Mouse (Mus musculus) hindbrain, embryonic 16.5 days (tissue): ENCODE measurements around the gene Cacna2d2. TPM values are rescaled to one million over a fixed set of nuclear protein-coding genes. Genes with fewer than 3 reads are reported as not detected.

Source experiments
- ATAC-seq: fragments of 200-750 bp; cut with Nextera tagmentation; 2 replicates; pipeline ENCODE4 v1.8.0; 2017; ENCODE audit warnings: moderate TSS enrichment, moderate library complexity
- H3K27ac ChIP-seq: fragments of 300-500 bp; sonication (generic); 2 replicates; pipeline ENCODE4 v1.5.1; 2014; ENCODE audit warnings: low read depth, mild to moderate bottlenecking, control low read depth, low read length, moderate library complexity
- H3K27me3 ChIP-seq: fragments of 300-500 bp; sonication (generic); replicated peaks from 2 replicates; pipeline ENCODE4 v1.6.1; 2014; ENCODE audit warnings: low read length; ENCODE audit not compliant: control insufficient read depth, insufficient read depth
- H3K36me3 ChIP-seq: fragments of 300-500 bp; sonication (generic); 2 replicates; pipeline ENCODE4 v1.6.1; 2014; ENCODE audit warnings: mild to moderate bottlenecking, low read length, moderate library complexity, mixed read lengths; ENCODE audit not compliant: control insufficient read depth, insufficient read depth
- H3K4me1 ChIP-seq: fragments of 300-500 bp; sonication (generic); 2 replicates; pipeline ENCODE4 v1.6.1; 2014; ENCODE audit warnings: low read depth, low read length; ENCODE audit not compliant: control insufficient read depth, insufficient read depth
- H3K4me2 ChIP-seq: fragments of 300-500 bp; sonication (generic); 2 replicates; pipeline ENCODE4 v1.6.1; 2014; ENCODE audit warnings: mild to moderate bottlenecking, low read length, control low read depth, moderate library complexity
- H3K4me3 ChIP-seq: fragments of 300-500 bp; sonication (generic); 2 replicates; pipeline ENCODE4 v1.5.1; 2014; ENCODE audit warnings: mild to moderate bottlenecking, low read length, control low read depth, moderate library complexity
- H3K9ac ChIP-seq: fragments of 300-500 bp; sonication (generic); 2 replicates; pipeline ENCODE4 v1.6.1; 2014; ENCODE audit warnings: low read depth, mild to moderate bottlenecking, control low read depth, low read length, moderate library complexity
- H3K9me3 ChIP-seq: fragments of 300-500 bp; sonication (generic); 2 replicates; pipeline ENCODE4 v1.6.1; 2014; ENCODE audit warnings: mild to moderate bottlenecking, low read length, moderate library complexity; ENCODE audit not compliant: control insufficient read depth
- WGBS: fragments of 180-500 bp; shearing (Covaris S2); extraction: QIAGEN DNeasy Blood & Tissue Kit; methylation state at CpG from one replicate; pipeline ENCODE4 v1.1.7; 2014; 5-methylcytosine and 5-hydroxymethylcytosine counted together
- polyA plus RNA-seq: library from polyadenylated mRNA; unstranded; fragments of >200 nt; fragmentation: Nextera tagmentation; extraction: Ambion mirVana; gene quantifications from 2 replicates; pipeline ENCODE4 v1.2.1, GENCODE M21; 2015

The Cacna2d2 gene
- polyA plus RNA-seq, 1 experiment from 2014 or later: 8.1 TPM

DNA sequence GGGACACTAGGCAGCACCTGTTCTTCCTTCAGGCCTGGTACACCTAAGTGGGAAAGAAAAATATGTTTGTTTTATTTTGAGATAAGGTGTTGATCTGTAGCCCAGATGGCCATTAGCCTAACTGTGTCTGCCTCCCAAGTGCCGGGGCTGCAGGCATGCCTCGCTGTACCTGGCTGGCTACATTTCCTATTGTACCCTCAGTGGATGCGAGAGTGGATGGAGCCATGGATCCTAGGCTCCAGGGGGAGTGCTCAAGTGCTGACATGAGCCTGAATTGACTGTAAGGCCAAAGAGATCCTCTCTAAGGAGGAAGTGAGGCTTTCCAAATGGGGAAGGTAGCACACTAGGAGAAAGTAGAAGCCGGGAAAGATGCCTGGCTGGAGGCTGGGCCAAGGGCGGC, 148.5 kb downstream of the Cacna2d2 start:
- 81% methylated on average over 5 of the region's 5 CpGs for WGBS
- Histone ChIP-seq H3K27ac (no peak overlapping the region), H3K36me3 (peaks cover 12% of the 10 kb centered on the region), H3K9ac (no peak overlapping the region), H3K4me1 (peaks cover 28% of the 10 kb centered on the region), H3K27me3 (peaks cover 23% of the 10 kb centered on the region), H3K4me2 (no peak overlapping the region), H3K4me3 (no peak overlapping the region), H3K9me3 (no peaks in the 10 kb centered on the region)
- ATAC-seq: no peak

DNA sequence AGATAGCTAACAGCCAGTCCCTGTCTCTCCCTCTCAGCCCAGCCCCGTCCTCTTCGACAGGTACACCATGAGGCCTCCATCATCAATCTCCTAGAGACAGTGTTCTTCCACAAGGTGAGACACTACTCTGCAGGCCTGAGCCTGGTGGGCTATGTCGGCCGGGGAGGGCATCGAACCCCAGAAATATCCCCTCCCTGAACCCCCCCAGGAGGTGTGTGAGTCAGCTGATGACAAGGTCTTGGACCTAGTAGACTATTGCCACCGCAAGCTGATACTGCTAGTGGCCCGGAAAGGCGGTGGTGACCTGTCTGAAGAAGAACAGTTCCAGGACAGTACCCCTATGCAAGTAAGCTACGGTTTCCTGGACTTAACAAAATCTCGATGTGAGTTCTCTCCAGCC, 149.4 kb downstream of the Cacna2d2 start:
- Histone ChIP-seq H3K4me3 (no peak overlapping the region), H3K27ac (no peak overlapping the region), H3K36me3 (peaks cover 12% of the 10 kb centered on the region), H3K4me1 (peaks cover 31% of the 10 kb centered on the region), H3K9ac (no peak overlapping the region), H3K27me3 (peaks cover 24% of the 10 kb centered on the region), H3K4me2 (no peak overlapping the region), H3K9me3 (no peaks in the 10 kb centered on the region)
- ATAC-seq: no peak
- 91% methylated on average over 10 of the region's 10 CpGs for WGBS

DNA sequence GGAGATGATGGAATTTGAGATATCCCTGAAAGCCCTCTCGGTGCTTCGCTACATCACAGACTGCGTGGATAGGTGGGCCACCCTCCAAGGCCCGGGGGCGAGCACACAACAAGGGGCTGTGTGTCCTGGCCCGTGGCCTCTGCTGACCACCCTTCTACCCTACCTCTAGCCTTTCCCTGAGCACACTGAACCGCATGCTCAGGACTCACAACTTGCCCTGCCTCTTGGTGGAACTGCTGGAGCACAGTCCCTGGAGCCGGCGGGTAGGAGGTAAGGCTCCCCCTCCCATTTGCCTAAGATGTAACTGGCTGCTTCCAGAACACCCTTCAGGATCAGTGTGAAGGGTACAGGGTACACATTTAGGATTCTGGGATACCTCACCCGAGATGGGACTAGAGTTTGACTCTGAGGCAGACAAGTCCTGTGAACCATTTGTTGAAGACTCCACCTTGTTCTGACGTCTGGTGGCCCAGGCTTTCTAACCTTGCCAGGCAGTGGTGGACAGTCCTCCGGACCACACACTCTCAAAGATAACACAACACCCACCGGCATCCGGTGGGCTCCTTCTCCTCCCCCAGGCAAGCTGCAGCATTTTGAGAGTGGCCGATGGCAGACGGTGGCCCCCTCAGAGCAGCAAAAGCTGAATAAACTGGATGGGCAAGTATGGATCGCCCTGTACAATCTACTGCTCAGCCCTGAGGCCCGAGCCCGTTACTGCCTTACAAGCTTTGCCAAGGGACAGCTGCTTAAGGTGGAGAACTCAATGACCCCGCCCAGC, 150.1 kb downstream of the Cacna2d2 start:
- ATAC-seq: no peak
- Histone ChIP-seq H3K4me3 (no peak overlapping the region), H3K36me3 (peaks cover 5% of the 10 kb centered on the region), H3K27me3 (peaks cover 24% of the 10 kb centered on the region), H3K9ac (no peak overlapping the region), H3K4me1 (peaks cover 32% of the 10 kb centered on the region), H3K27ac (no peak overlapping the region), H3K4me2 (no peak overlapping the region), H3K9me3 (no peaks in the 10 kb centered on the region)
- WGBS: 85% methylated on average over 20 of the region's 20 CpGs

DNA sequence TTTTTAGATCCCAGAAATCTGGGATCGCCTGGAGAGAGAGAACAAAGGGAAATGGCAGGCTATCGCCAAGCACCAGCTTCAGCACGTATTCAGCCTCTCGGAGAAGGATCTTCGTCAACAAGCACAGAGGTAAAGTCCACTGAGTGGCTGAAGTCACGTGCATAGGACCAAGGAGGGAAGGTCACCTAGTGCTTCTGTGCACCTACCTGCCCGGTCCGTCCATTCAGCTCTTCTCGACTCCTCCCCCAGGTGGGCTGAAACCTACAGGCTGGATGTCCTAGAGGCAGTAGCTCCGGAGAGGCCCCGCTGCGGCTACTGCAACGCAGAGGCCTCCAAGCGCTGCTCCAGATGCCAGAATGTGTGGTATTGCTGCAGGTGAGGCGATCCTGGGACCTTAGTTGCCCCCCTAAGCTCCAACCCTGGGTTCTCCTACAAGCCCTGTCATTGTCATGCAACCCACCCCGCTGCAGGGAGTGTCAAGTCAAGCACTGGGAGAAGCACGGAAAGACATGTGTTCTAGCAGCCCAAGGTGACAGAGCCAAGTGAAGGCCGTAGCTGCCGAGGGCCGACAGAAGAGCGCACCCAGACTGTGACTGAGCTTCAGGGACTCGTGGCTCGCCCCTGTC, 151.2 kb downstream of the Cacna2d2 start:
- Histone ChIP-seq H3K4me2 (peak overlapping the region; percentile 73), H3K36me3 (no peaks in the 10 kb centered on the region), H3K4me1 (peaks cover 31% of the 10 kb centered on the region), H3K9ac (no peak overlapping the region), H3K27me3 (peaks cover 24% of the 10 kb centered on the region), H3K27ac (no peak overlapping the region), H3K9me3 (no peaks in the 10 kb centered on the region), H3K4me3 (peak overlapping the region; percentile 43; the same call in 1 of the 2 replicates)
- no peak for ATAC-seq
- WGBS: 33% methylated on average over 23 of the region's 23 CpGs

- peak within 1 kb of the TSS; percentile 68 for H3K9ac ChIP-seq
- H3K4me2 ChIP-seq: peak within 1 kb of the TSS; percentile 73
- H3K4me3 ChIP-seq: peak within 1 kb of the TSS; percentile 43
- H3K9me3 ChIP-seq: no peaks in the 10 kb centered on the region
- 3% methylated on average over 57 of the region's 63 CpGs for WGBS
- peak within 1 kb of the TSS; percentile 14; the same call in 1 of the 2 replicates for H3K27ac ChIP-seq
- no peaks in the 10 kb centered on the region for H3K36me3 ChIP-seq
- peaks cover 24% of the 10 kb centered on the region for H3K27me3 ChIP-seq
- ATAC-seq: no peak
- peaks cover 38% of the 10 kb centered on the region for H3K4me1 ChIP-seq
Observed at GRCm38 (mm10) chr9:107551117-107551889, 151.9 kb downstream of the Cacna2d2 start, which contains the start of gene Rassf1. TSS of gene Rassf1 (plus strand) at chr9:107551555.

GRCm38 (mm10) chr9:107551890-107552355, 152.5 kb downstream of the Cacna2d2 start:
- peak overlapping the region; percentile 68 for H3K9ac ChIP-seq
- H3K9me3 ChIP-seq: no peaks in the 10 kb centered on the region
- ATAC-seq: no peak
- H3K27me3 ChIP-seq: peaks cover 24% of the 10 kb centered on the region
- H3K27ac ChIP-seq: 0 out of 2 replicates have a peak overlapping the region, but pooled peaks have one; percentile 14
- 15% methylated on average over 8 of the region's 8 CpGs for WGBS
- no peaks in the 10 kb centered on the region for H3K36me3 ChIP-seq
- peaks cover 40% of the 10 kb centered on the region for H3K4me1 ChIP-seq
- peak overlapping the region; percentile 73 for H3K4me2 ChIP-seq
- H3K4me3 ChIP-seq: peak overlapping the region; percentile 43

GRCm38 (mm10) chr9:107552690-107553393, 153.4 kb downstream of the Cacna2d2 start:
- Histone ChIP-seq H3K4me2 (peak overlapping the region; percentile 96; the same call in 1 of the 2 replicates), H3K4me1 (peaks cover 34% of the 10 kb centered on the region), H3K9ac (no peak overlapping the region; the same call in 1 of the 2 replicates), H3K36me3 (peaks cover 5% of the 10 kb centered on the region), H3K4me3 (no peak overlapping the region; the same call in 1 of the 2 replicates), H3K9me3 (no peaks in the 10 kb centered on the region), H3K27ac (no peak overlapping the region), H3K27me3 (peaks cover 24% of the 10 kb centered on the region)
- no peak for ATAC-seq
- 81% methylated on average over 5 of the region's 5 CpGs for WGBS

DNA sequence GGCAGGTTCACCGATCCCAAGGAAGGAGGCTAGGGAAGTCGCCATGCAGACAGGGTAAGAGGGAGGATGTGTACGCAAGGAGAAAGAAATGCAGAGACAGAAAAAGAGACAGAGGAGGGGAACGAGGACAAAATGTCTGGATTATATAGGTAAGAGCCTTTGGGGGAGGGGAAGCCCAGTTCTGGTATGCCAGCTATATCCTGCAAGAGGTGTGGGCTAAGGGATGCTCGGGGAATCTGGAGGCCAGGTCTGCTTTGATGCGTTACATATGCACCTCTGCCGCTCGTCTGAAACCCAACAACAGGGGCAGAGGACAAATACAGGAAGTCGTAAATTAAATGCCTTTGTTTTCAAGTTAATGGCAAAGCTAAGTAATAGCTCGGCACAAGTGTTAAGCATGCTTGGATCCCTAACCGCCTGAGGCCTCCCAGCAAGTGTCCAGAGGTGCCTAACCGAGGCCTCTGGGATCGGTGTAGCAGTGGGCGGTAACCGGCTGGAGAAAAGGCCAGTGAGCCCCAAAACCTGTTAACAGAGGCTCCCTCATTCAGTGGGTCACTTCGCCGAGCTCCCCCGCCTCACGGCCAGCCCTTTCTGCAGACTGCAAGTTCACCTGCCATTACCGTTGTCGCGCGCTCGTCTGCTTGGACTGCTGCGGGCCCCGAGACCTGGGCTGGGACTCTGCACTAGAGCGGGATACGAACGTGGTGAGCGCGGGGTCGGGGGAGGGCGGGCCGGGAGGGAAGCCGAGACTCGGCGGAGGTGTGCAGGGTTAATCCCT, 154.3 kb downstream of the Cacna2d2 start:
- Histone ChIP-seq H3K36me3 (peaks cover 10% of the 10 kb centered on the region), H3K27me3 (peaks cover 24% of the 10 kb centered on the region), H3K9ac (peak overlapping the region; percentile 80), H3K4me1 (peaks cover 34% of the 10 kb centered on the region), H3K4me2 (peak overlapping the region; percentile 96), H3K27ac (peak overlapping the region; percentile 92), H3K4me3 (peak overlapping the region; percentile 81), H3K9me3 (no peaks in the 10 kb centered on the region)
- ATAC-seq: peak; percentile 68
- WGBS: 7% methylated on average over 35 of the region's 37 CpGs
